Mouse (Mus musculus) stomach, postnatal 0 days (tissue): Measurements from ENCODE around the gene Serinc5.

Experiments used
- CTCF ChIP-seq: IDR thresholded peaks from 2 replicates; pipeline ENCODE4 v1.5.1; 2016; ENCODE audit warnings: antibody characterized with exemption, low read depth, mild to moderate bottlenecking, moderate library complexity
- EP300 ChIP-seq: optimal IDR thresholded peaks from 2 replicates; pipeline ENCODE3; 2016; ENCODE audit warnings: antibody characterized with exemption

- TF ChIP-seq CTCF = no peak
- no peak for TF ChIP-seq EP300
These were observed 34.8 kb upstream of the Serinc5 start, which contains the start of gene Spz1 for GRCm38 (mm10) chr13:92576072-92576471.
